Mouse (Mus musculus) MEL (cell line): ENCODE measurements around the gene Batf3. TPM values are rescaled to one million over a fixed set of nuclear protein-coding genes. Genes with fewer than 3 reads are reported as not detected.
A peak's percentile ranks its signal among the peaks of the same experiment; 100 is the strongest.

Experiments
- DNase-seq: peaks from one replicate; pipeline ENCODE4 v3.0.0; 2011; ENCODE audit warnings: low read depth, low spot score
- H3K27ac ChIP-seq: 2 replicates; pipeline ENCODE4 v1.5.1; 2012; ENCODE audit warnings: low read depth, mild to moderate bottlenecking, control low read depth, low read length, moderate library complexity; ENCODE audit not compliant: control insufficient read depth
- H3K27me3 ChIP-seq, 2 experiments: fragments of 150-350 bp in 1 of 2; sonication (generic) in 1 of 2; 2 replicates each; pipeline ENCODE4 v1.6.1; 2012; ENCODE audit warnings: low read length in 2 of 2, mild to moderate bottlenecking in 2 of 2, improper control_type of control experiment in 1 of 2, moderate library complexity in 1 of 2; ENCODE audit not compliant: insufficient read depth in 2 of 2, control insufficient read depth in 1 of 2
- H3K36me3 ChIP-seq, 2 experiments: 2 replicates each; pipeline ENCODE4 v1.6.1; 2012 to 2014; ENCODE audit warnings: low read length in 2 of 2, improper control_type of control experiment in 1 of 2, inconsistent platforms in 1 of 2, mild to moderate bottlenecking in 1 of 2; ENCODE audit not compliant: insufficient read depth in 2 of 2, control insufficient read depth in 1 of 2
- H3K4me1 ChIP-seq, 2 experiments: fragments of 150-350 bp in 1 of 2; sonication (generic) in 1 of 2; 2 replicates each; pipeline ENCODE4 v1.6.1; 2012; ENCODE audit warnings: low read length in 2 of 2, improper control_type of control experiment in 1 of 2, mild to moderate bottlenecking in 1 of 2; ENCODE audit not compliant: insufficient read depth in 2 of 2, control insufficient read depth in 1 of 2
- H3K4me3 ChIP-seq, 2 experiments: fragments of 150-350 bp in 1 of 2; sonication (generic) in 1 of 2; 2 replicates each; pipeline ENCODE4 v1.5.1; 2012; ENCODE audit warnings: low read depth in 2 of 2, low read length in 2 of 2, mild to moderate bottlenecking in 2 of 2, moderate library complexity in 2 of 2, control low read depth in 1 of 2, improper control_type of control experiment in 1 of 2; ENCODE audit not compliant: control insufficient read depth in 1 of 2, insufficient read depth in 1 of 2
- H3K79me2 ChIP-seq: 2 replicates; pipeline ENCODE4 v1.6.1; 2012; ENCODE audit warnings: mild to moderate bottlenecking, low read length, moderate library complexity; ENCODE audit not compliant: control insufficient read depth, poor library complexity, insufficient read depth
- H3K9ac ChIP-seq: 2 replicates; pipeline ENCODE4 v1.6.1; 2012; ENCODE audit warnings: low read depth, mild to moderate bottlenecking, control low read depth, low read length, moderate library complexity; ENCODE audit not compliant: control insufficient read depth, poor library complexity, severe bottlenecking
- H3K9me3 ChIP-seq: fragments of 150-350 bp; sonication (generic); replicated peaks from 2 replicates; pipeline ENCODE4 v1.6.1; 2012; ENCODE audit warnings: mild to moderate bottlenecking, low read length, improper control_type of control experiment, moderate library complexity; ENCODE audit not compliant: insufficient read depth
- CHD1 ChIP-seq: IDR thresholded peaks from 2 replicates; pipeline ENCODE4 v1.6.1; 2012; ENCODE audit warnings: low read depth, mild to moderate bottlenecking, inconsistent platforms, low read length, improper control_type of control experiment
- CHD2 ChIP-seq: IDR thresholded peaks from 2 replicates; pipeline ENCODE4 v1.6.1; 2011; ENCODE audit warnings: low read length, improper control_type of control experiment
- E2F4 ChIP-seq: IDR thresholded peaks from 2 replicates; pipeline ENCODE4 v1.6.1; 2011; ENCODE audit warnings: low read depth, low read length, improper control_type of control experiment, borderline replicate concordance
- ETS1 ChIP-seq: IDR thresholded peaks from 2 replicates; pipeline ENCODE4 v1.6.1; 2012; ENCODE audit warnings: low read depth, mild to moderate bottlenecking, inconsistent platforms, low read length, improper control_type of control experiment, moderate library complexity
- GABPA ChIP-seq: IDR thresholded peaks from 2 replicates; pipeline ENCODE4 v1.6.1; 2012; ENCODE audit warnings: low read depth, mild to moderate bottlenecking, inconsistent platforms, low read length, improper control_type of control experiment, moderate library complexity
- GATA1 ChIP-seq: IDR thresholded peaks from 2 replicates; pipeline ENCODE4 v1.6.1; 2011; ENCODE audit warnings: low read depth, low read length, improper control_type of control experiment
- HCFC1 ChIP-seq: IDR thresholded peaks from 2 replicates; pipeline ENCODE4 v1.6.1; 2012; ENCODE audit warnings: low read depth, mild to moderate bottlenecking, inconsistent platforms, low read length, improper control_type of control experiment, moderate library complexity
- JUND ChIP-seq: IDR thresholded peaks from 2 replicates; pipeline ENCODE4 v1.6.1; 2011; ENCODE audit warnings: low read depth, mild to moderate bottlenecking, improper control_type of control experiment, low read length
- KAT2A ChIP-seq: conservative IDR thresholded peaks from 2 replicates; pipeline ENCODE4 v1.6.1; 2012; ENCODE audit warnings: low read depth, low read length, improper control_type of control experiment, inconsistent platforms
- MAFK ChIP-seq: IDR thresholded peaks from 2 replicates; pipeline ENCODE4 v1.6.1; 2011; ENCODE audit warnings: low read depth, mild to moderate bottlenecking, low read length, improper control_type of control experiment, borderline replicate concordance
- MEF2A ChIP-seq: IDR thresholded peaks from 2 replicates; pipeline ENCODE4 v1.6.1; 2014; ENCODE audit warnings: low read depth, mild to moderate bottlenecking, inconsistent platforms, low read length, improper control_type of control experiment; ENCODE audit not compliant: poor library complexity, insufficient replicate concordance, severe bottlenecking; ENCODE audit errors: extremely low read depth
- MXI1 ChIP-seq: IDR thresholded peaks from 2 replicates; pipeline ENCODE4 v1.6.1; 2011; ENCODE audit warnings: mild to moderate bottlenecking, low read depth, low read length, improper control_type of control experiment
- MYC ChIP-seq: IDR thresholded peaks from 2 replicates; pipeline ENCODE4 v1.6.1; 2011; ENCODE audit warnings: low read depth, mild to moderate bottlenecking, low read length, improper control_type of control experiment, moderate library complexity
- POLR2A ChIP-seq, 2 experiments: IDR thresholded peaks; 2 replicates each; pipeline ENCODE4 v1.6.1; 2011 to 2012; ENCODE audit warnings: low read length in 2 of 2, mild to moderate bottlenecking in 2 of 2, control low read depth in 1 of 2, improper control_type of control experiment in 1 of 2, low read depth in 1 of 2, moderate library complexity in 1 of 2; ENCODE audit not compliant: control insufficient read depth in 1 of 2, insufficient read depth in 1 of 2, poor library complexity in 1 of 2
- RAD21 ChIP-seq: IDR thresholded peaks from 2 replicates; pipeline ENCODE4 v1.6.1; 2011; ENCODE audit warnings: mild to moderate bottlenecking, low read depth, low read length, improper control_type of control experiment
- RCOR1 ChIP-seq: IDR thresholded peaks from 2 replicates; pipeline ENCODE4 v1.6.1; 2012; ENCODE audit warnings: low read depth, mild to moderate bottlenecking, inconsistent platforms, low read length, improper control_type of control experiment
- SIN3A ChIP-seq: IDR thresholded peaks from 2 replicates; pipeline ENCODE4 v1.6.1; 2012; ENCODE audit warnings: low read length, improper control_type of control experiment, inconsistent platforms
- TAL1 ChIP-seq: IDR thresholded peaks from 2 replicates; pipeline ENCODE4 v1.6.1; 2012; ENCODE audit warnings: mild to moderate bottlenecking, inconsistent platforms, low read length, moderate library complexity, mixed read lengths
- TCF12 ChIP-seq: IDR thresholded peaks from 2 replicates; pipeline ENCODE4 v1.6.1; 2014; ENCODE audit warnings: low read depth, mild to moderate bottlenecking, inconsistent platforms, low read length, improper control_type of control experiment, moderate library complexity
- UBTF ChIP-seq: IDR thresholded peaks from 2 replicates; pipeline ENCODE4 v1.6.1; 2012; ENCODE audit warnings: low read depth, mild to moderate bottlenecking, inconsistent platforms, low read length, improper control_type of control experiment, moderate library complexity, borderline replicate concordance; ENCODE audit not compliant: insufficient read depth
- ZKSCAN1 ChIP-seq: IDR thresholded peaks from 2 replicates; pipeline ENCODE4 v1.6.1; 2012; ENCODE audit warnings: low read depth, mild to moderate bottlenecking, inconsistent platforms, low read length, improper control_type of control experiment, moderate library complexity
- ZNF384 ChIP-seq: IDR thresholded peaks from 2 replicates; pipeline ENCODE4 v1.6.1; 2012; ENCODE audit warnings: low read depth, mild to moderate bottlenecking, inconsistent platforms, low read length, improper control_type of control experiment
- polyA plus RNA-seq, 2 experiments: library from polyadenylated mRNA; stranded (reverse) in 1 of 2; unstranded in 1 of 2; fragments of >175 nt in 1 of 2; fragments of >200 nt in 1 of 2; gene quantifications; 2 replicates each; pipeline versions ENCODE4 v1.2.1 to v1.2.4; 2012; ENCODE audit warnings: low replicate concordance in 2 of 2, low read depth in 1 of 2; ENCODE audit not compliant: insufficient read length in 2 of 2, insufficient read depth in 1 of 2, missing spikeins in 1 of 2
- total RNA-seq: library from RNA; depleted of rRNA; stranded (reverse); fragments of 300-350 nt; gene quantifications from 2 replicates; pipeline ENCODE4 v1.2.3, GENCODE M21; 2012

The Batf3 gene
- total and polyA plus RNA-seq, 3 experiments: 1.5 to 2.4 TPM; not detected in 1

DNA sequence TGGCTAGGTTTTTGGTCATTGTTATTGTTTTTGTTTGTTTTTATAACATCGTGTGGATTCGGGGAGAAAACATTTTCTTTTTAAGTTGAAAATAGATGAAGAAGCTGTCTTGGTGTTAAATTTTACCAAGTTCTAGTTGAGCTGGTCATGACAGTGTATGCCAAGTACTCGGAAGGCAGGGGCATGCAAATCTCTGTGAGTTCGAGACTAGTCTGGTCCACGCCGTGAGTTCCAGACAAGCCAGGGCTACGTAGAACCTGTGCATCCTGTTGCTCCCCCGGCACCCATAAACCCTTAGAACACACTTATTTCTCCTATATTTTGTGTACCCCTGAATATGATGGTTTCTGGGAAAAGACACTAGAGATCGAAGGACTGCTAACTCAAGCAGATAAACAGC lies 33.9 kb upstream of the Batf3 start:
- peak; percentile 49 for DNase-seq
- peak overlapping the region; percentile 66 for H3K27ac ChIP-seq
- H3K4me1 ChIP-seq: peaks cover 5 to 16% of the 10 kb centered on the region in 2 experiments; a peak in 3 of 4 replicates
- H3K79me2 ChIP-seq: peaks cover 20% of the 10 kb centered on the region
- H3K36me3 ChIP-seq: peaks cover 2 to 15% of the 10 kb centered on the region in 2 experiments; a peak in 3 of 4 replicates
- H3K9me3 ChIP-seq: no peaks in the 10 kb centered on the region
- peak overlapping the region; percentile 40 to 88 for H3K4me3 ChIP-seq
- peak overlapping the region; percentile 90 for H3K9ac ChIP-seq
- H3K27me3 ChIP-seq: no peaks in the 10 kb centered on the region
- TF ChIP-seq HCFC1 (no peak), ETS1 (no peak), KAT2A (no peak), TAL1 (no peak), JUND (no peak), CHD1 (0 out of 2 replicates have a peak, but pooled peaks have one; percentile 73), MXI1 (0 out of 2 replicates have a peak, but pooled peaks have one; percentile 13)

DNA sequence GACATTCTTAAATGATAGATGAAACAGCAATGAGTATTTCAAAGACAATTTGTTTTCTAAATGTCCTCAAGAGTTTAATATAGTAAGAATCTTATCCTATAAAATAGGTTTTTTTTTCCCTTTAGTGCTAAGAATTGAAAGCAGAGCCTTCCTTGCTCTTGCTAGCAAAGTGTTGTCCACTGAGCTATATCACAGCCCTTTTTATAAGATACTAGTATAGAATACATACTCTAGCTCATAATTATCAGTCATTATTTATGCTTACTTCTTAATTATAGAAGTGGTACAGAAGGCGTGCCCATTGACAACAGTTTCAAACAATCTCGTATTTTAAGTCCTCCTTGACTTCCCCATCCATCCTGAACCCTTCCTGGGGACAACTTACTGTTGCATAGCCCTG lies 33.1 kb upstream of the Batf3 start:
- TF ChIP-seq GABPA (no peak), ZNF384 (peak; percentile 83)
- Histone ChIP-seq H3K36me3 (peaks cover 6 to 15% of the 10 kb centered on the region in 2 experiments; a peak in 3 of 4 replicates), H3K27me3 (no peaks in the 10 kb centered on the region), H3K4me3 (peak overlapping the region in 1 of 2 experiments; percentile 40; a peak in 2 of 4 replicates), H3K27ac (no peak overlapping the region), H3K79me2 (peaks cover 20% of the 10 kb centered on the region), H3K9ac (no peak overlapping the region), H3K4me1 (peaks cover 5 to 16% of the 10 kb centered on the region in 2 experiments; a peak in 3 of 4 replicates), H3K9me3 (no peaks in the 10 kb centered on the region)
- no peak for DNase-seq

- Histone ChIP-seq H3K27me3 (no peaks in the 10 kb centered on the region), H3K79me2 (peaks cover 20% of the 10 kb centered on the region), H3K9me3 (no peaks in the 10 kb centered on the region), H3K36me3 (peaks cover 13 to 15% of the 10 kb centered on the region in 2 experiments), H3K4me1 (peaks cover 5 to 16% of the 10 kb centered on the region in 2 experiments; a peak in 3 of 4 replicates), H3K9ac (no peak overlapping the region), H3K27ac (no peak overlapping the region), H3K4me3 (no peak overlapping the region)
- TF ChIP-seq ETS1 (no peak), GATA1 (no peak), RAD21 (no peak), JUND (no peak), RCOR1 (no peak), SIN3A (no peak), CHD2 (no peak), ZKSCAN1 (no peak), UBTF (no peak), TCF12 (no peak), MYC (no peak), MXI1 (no peak), MAFK (no peak), POLR2A (IDR thresholded peaks at IDR 0.05; ENCODE audit: control insufficient read depth in 1 of 2, insufficient read depth in 1 of 2, low read depth in 1 of 2, low read length in 2 of 2, poor library complexity in 1 of 2) (no peak), KAT2A (no peak), MEF2A (no peak), E2F4 (no peak)
- peak; percentile 60 for DNase-seq
Observed at GRCm38 (mm10) chr1:191065188-191065587, 32.5 kb upstream of the Batf3 start.
